Mouse (Mus musculus) kidney, postnatal 0 days (tissue): ENCODE data around the gene Edem3. TPM values are rescaled to one million over a fixed set of nuclear protein-coding genes. Genes with fewer than 3 reads are reported as not detected.

Experiments used
- ATAC-seq: fragments of 200-750 bp; cut with Nextera tagmentation; replicated peaks from 2 replicates; pipeline ENCODE4 v1.8.0; 2017; ENCODE audit warnings: low read depth, moderate number of reproducible peaks, moderate TSS enrichment, moderate library complexity; ENCODE audit not compliant: low FRiP score
- DNase-seq: peaks from one replicate; pipeline ENCODE4 v3.0.0-alpha.2; 2016; ENCODE audit warnings: low spot score
- H3K27ac ChIP-seq: fragments of 300-500 bp; sonication (generic); 2 replicates; pipeline ENCODE4 v1.5.1; 2014; ENCODE audit warnings: mild to moderate bottlenecking
- H3K27me3 ChIP-seq: fragments of 300-500 bp; sonication (generic); 2 replicates; pipeline ENCODE4 v1.6.1; 2014; ENCODE audit warnings: low read length, mixed read lengths; ENCODE audit not compliant: insufficient read depth
- H3K36me3 ChIP-seq: fragments of 300-500 bp; sonication (generic); 2 replicates; pipeline ENCODE4 v1.6.1; 2014; ENCODE audit warnings: low read length, mixed read lengths; ENCODE audit not compliant: insufficient read depth
- H3K4me1 ChIP-seq: fragments of 300-500 bp; sonication (generic); replicated peaks from 2 replicates; pipeline ENCODE4 v1.6.1; 2014; ENCODE audit warnings: antibody characterized with exemption, low read length, mixed read lengths; ENCODE audit not compliant: insufficient read depth
- H3K4me2 ChIP-seq: fragments of 300-500 bp; sonication (generic); 2 replicates; pipeline ENCODE4 v1.6.1; 2014; ENCODE audit warnings: mild to moderate bottlenecking, low read length, moderate library complexity, mixed read lengths
- H3K4me3 ChIP-seq: fragments of 300-500 bp; sonication (generic); replicated peaks from 2 replicates; pipeline ENCODE4 v1.5.1; 2014; ENCODE audit warnings: low read depth, low read length
- H3K9ac ChIP-seq: fragments of 300-500 bp; sonication (generic); 2 replicates; pipeline ENCODE4 v1.6.1; 2014; ENCODE audit warnings: low read depth, low read length
- H3K9me3 ChIP-seq: fragments of 300-500 bp; sonication (generic); replicated peaks from 2 replicates; pipeline ENCODE4 v1.6.1; 2016; ENCODE audit warnings: low read length, inconsistent platforms, mixed read lengths
- CTCF ChIP-seq: IDR thresholded peaks from 2 replicates; pipeline ENCODE4 v1.5.1; 2016; ENCODE audit warnings: antibody characterized with exemption, low read depth, mild to moderate bottlenecking, moderate library complexity
- WGBS: fragments of 180-500 bp; shearing (Covaris S2); extraction: QIAGEN DNeasy Blood & Tissue Kit; methylation state at CpG from one replicate; pipeline ENCODE4 v1.1.7; 2014; 5-methylcytosine and 5-hydroxymethylcytosine counted together
- polyA plus RNA-seq: library from polyadenylated mRNA; unstranded; fragments of >200 nt; fragmentation: Nextera tagmentation; extraction: Ambion mirVana; gene quantifications from 2 replicates; pipeline ENCODE4 v1.2.1, GENCODE M21; 2015

Gene Edem3
- polyA plus RNA-seq, 1 experiment from 2014 or later = 11.7 TPM

- H3K36me3 ChIP-seq = no peaks in the 10 kb centered on the region
- H3K9me3 ChIP-seq = no peaks in the 10 kb centered on the region
- no peak overlapping the region for H3K9ac ChIP-seq
- TF ChIP-seq CTCF = no peak
- 81% methylated on average over 2 of the region's 2 CpGs for WGBS
- no peak overlapping the region for H3K4me2 ChIP-seq
- H3K4me3 ChIP-seq = no peak overlapping the region
- no peaks in the 10 kb centered on the region; the same call in 1 of the 2 replicates for H3K4me1 ChIP-seq
- H3K27me3 ChIP-seq = no peaks in the 10 kb centered on the region
- DNase-seq = no peak
- H3K27ac ChIP-seq = no peak overlapping the region
- ATAC-seq = no peak
Measured at GRCm38 (mm10) chr1:151720566-151720965, 34.6 kb upstream of the Edem3 start.

GRCm38 (mm10) chr1:151721357-151721983, 33.7 kb upstream of the Edem3 start:
- Histone ChIP-seq H3K9ac (no peak overlapping the region), H3K36me3 (no peaks in the 10 kb centered on the region), H3K27ac (no peak overlapping the region), H3K4me3 (no peak overlapping the region), H3K4me2 (no peak overlapping the region), H3K27me3 (no peaks in the 10 kb centered on the region), H3K4me1 (no peaks in the 10 kb centered on the region; the same call in 1 of the 2 replicates), H3K9me3 (no peaks in the 10 kb centered on the region)
- no peak for TF ChIP-seq CTCF
- WGBS = 77% methylated on average over 10 of the region's 10 CpGs
- no peak for DNase-seq
- ATAC-seq = no peak

DNA sequence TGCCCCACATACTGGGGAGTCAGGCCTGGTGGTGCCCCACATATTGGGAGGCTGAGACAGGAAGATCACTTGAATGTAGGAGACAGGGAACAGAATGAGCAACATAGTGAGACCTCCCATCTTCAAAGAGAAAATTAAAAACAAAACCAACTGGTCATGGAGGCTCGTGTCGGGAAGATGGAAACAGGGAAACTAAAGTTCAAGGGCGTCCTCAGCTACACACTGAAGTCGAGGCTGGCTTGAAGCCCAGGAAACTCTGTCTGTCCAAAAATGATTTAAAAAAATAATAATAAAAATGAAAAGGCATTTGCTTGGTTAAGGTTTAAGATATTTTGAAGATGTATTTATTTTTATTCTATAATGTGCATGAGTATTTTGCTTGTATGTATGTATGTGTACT, 31.4 kb upstream of the Edem3 start:
- 74% methylated on average over 4 of the region's 4 CpGs for WGBS
- TF ChIP-seq CTCF = no peak

GRCm38 (mm10) chr1:151725590-151725989, 29.6 kb upstream of the Edem3 start:
- no peak for TF ChIP-seq CTCF
- 64% methylated on average over 2 of the region's 2 CpGs for WGBS
- ATAC-seq (no peak), DNase-seq (no peak)
- Histone ChIP-seq H3K36me3 (no peaks in the 10 kb centered on the region), H3K27me3 (no peaks in the 10 kb centered on the region), H3K4me1 (no peaks in the 10 kb centered on the region), H3K4me3 (no peak overlapping the region), H3K27ac (no peak overlapping the region), H3K9me3 (no peaks in the 10 kb centered on the region), H3K9ac (no peak overlapping the region), H3K4me2 (no peak overlapping the region)

More for the DNA sequence above, 31.4 kb upstream of the Edem3 start:
- no peaks in the 10 kb centered on the region for H3K4me1 ChIP-seq
- H3K9ac ChIP-seq = no peak overlapping the region
- no peak for ATAC-seq
- no peaks in the 10 kb centered on the region for H3K27me3 ChIP-seq
- no peaks in the 10 kb centered on the region for H3K9me3 ChIP-seq
- H3K4me2 ChIP-seq = no peak overlapping the region
- DNase-seq = no peak
- no peaks in the 10 kb centered on the region for H3K36me3 ChIP-seq
- H3K27ac ChIP-seq = no peak overlapping the region
- no peak overlapping the region for H3K4me3 ChIP-seq

DNA sequence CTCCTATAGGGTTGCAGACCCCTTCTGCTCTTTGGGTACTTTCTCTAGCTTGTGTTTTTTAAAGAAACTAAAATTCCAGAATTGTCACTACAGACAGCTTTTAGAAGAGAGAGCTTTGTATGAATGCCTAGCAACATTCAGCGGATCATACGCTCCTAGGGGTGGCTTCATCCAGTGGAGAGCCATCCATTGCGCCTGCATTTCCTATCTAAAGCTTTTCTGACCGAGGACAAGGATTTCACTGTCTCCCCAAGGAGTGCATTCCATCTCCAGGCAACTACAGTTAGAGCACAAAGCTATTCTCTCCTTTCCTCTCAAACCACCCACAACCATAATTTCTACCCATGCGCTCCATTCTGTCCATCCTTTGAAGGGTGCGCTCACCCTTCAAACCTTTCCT, 28.8 kb upstream of the Edem3 start:
- H3K4me2 ChIP-seq = no peak overlapping the region
- H3K27ac ChIP-seq = no peak overlapping the region
- no peak for TF ChIP-seq CTCF
- H3K27me3 ChIP-seq = no peaks in the 10 kb centered on the region
- H3K4me3 ChIP-seq = no peak overlapping the region
- WGBS = 91% methylated on average over 6 of the region's 6 CpGs
- no peaks in the 10 kb centered on the region for H3K9me3 ChIP-seq
- no peak for DNase-seq
- H3K36me3 ChIP-seq = no peaks in the 10 kb centered on the region
- H3K4me1 ChIP-seq = no peaks in the 10 kb centered on the region
- ATAC-seq = no peak
- H3K9ac ChIP-seq = no peak overlapping the region

DNA sequence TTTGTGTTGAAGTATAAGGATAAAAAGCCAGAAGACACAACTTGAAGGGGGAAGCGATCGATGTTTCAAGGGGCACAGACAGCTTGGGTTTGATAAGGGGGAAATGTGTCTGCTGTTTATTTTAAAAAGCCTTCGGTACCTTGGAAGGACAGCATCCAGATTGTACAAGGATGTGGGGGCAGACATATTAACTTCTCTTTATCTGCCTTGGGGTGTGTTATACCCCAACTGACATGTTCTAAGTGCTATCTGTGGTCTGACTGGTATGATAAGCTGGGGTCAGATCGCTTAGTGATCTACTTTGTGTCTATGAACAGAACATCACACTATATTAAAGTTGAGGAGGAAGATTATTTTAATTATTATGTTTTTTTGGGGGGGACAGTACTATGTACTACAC, 27.0 kb upstream of the Edem3 start:
- H3K9me3 ChIP-seq = no peaks in the 10 kb centered on the region
- TF ChIP-seq CTCF = no peak
- H3K36me3 ChIP-seq = no peaks in the 10 kb centered on the region
- H3K4me2 ChIP-seq = no peak overlapping the region
- no peak overlapping the region for H3K9ac ChIP-seq
- DNase-seq (no peak), ATAC-seq (no peak)
- no peak overlapping the region for H3K4me3 ChIP-seq
- no peaks in the 10 kb centered on the region for H3K4me1 ChIP-seq
- no peak overlapping the region for H3K27ac ChIP-seq
- no peaks in the 10 kb centered on the region for H3K27me3 ChIP-seq
- 74% methylated on average over 4 of the region's 4 CpGs for WGBS

DNA sequence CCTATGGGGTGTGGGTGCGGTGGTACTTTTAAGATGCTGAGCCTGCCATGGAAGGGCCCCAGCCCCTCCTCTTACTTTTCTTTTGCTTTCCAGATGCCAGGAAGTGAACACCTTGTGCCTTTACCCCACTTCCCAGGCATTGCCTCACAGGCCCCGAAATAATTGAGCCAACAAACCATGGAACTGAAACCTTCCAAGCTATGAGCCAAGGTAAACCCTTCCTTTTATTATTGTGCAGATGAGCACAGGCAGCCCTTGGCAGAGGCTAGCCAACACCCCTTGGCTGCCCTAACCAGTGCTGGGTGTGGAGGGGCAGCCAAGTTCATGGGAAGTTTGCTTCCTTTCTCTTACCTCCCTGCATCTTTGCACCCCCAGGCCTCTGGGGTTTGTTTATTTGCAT, 18.0 kb upstream of the Edem3 start:
- H3K27me3 ChIP-seq = no peaks in the 10 kb centered on the region
- no peak overlapping the region for H3K27ac ChIP-seq
- no peak overlapping the region for H3K4me3 ChIP-seq
- 84% methylated on average over 2 of the region's 2 CpGs for WGBS
- no peak for ATAC-seq
- DNase-seq = no peak
- no peak for TF ChIP-seq CTCF
- no peaks in the 10 kb centered on the region for H3K36me3 ChIP-seq
- H3K9ac ChIP-seq = no peak overlapping the region
- no peaks in the 10 kb centered on the region for H3K4me1 ChIP-seq
- H3K9me3 ChIP-seq = no peaks in the 10 kb centered on the region
- no peak overlapping the region for H3K4me2 ChIP-seq
